Mouse (Mus musculus) heart, adult 2 months (tissue): Measurements from ENCODE around the gene Rab30. TPM values are rescaled to one million over a fixed set of nuclear protein-coding genes. Genes with fewer than 3 reads are reported as not detected.

Experiments used
- DNase-seq, 2 experiments: peaks; one replicate each; pipeline ENCODE4 v3.0.0; 2021
- H3K27ac ChIP-seq: fragments of 200-600 bp; 2 replicates; pipeline ENCODE4 v1.8.1; 2022
- H3K27me3 ChIP-seq: fragments of 200-500 bp; 2 replicates; pipeline ENCODE4 v1.6.1; 2012; ENCODE audit warnings: mild to moderate bottlenecking, low read length, inconsistent platforms, mixed read lengths; ENCODE audit not compliant: control insufficient read depth, insufficient read depth
- H3K36me3 ChIP-seq: fragments of 200-500 bp; 2 replicates; pipeline ENCODE4 v1.6.1; 2012; ENCODE audit warnings: low read length, inconsistent platforms; ENCODE audit not compliant: control insufficient read depth, insufficient read depth
- H3K4me1 ChIP-seq: fragments of 200-500 bp; 2 replicates; pipeline ENCODE4 v1.6.1; 2011; ENCODE audit warnings: low read length; ENCODE audit not compliant: control insufficient read depth, insufficient read depth
- H3K4me3 ChIP-seq: fragments of 200-600 bp; 2 replicates; pipeline ENCODE4 v1.8.1; 2022
- H3K79me2 ChIP-seq: fragments of 200-500 bp; replicated peaks from 2 replicates; pipeline ENCODE4 v1.6.1; 2012; ENCODE audit warnings: mild to moderate bottlenecking, inconsistent platforms, low read length, moderate library complexity, mixed read lengths; ENCODE audit not compliant: control insufficient read depth, insufficient read depth
- H3K9ac ChIP-seq: fragments of 200-500 bp; 2 replicates; pipeline ENCODE4 v1.6.1; 2012; ENCODE audit warnings: low read depth, mild to moderate bottlenecking, control low read depth, inconsistent platforms, low read length, mixed read lengths
- CTCF ChIP-seq: fragments of 200-600 bp; IDR thresholded peaks from 2 replicates; pipeline ENCODE4 v1.8.1; 2022; ENCODE audit warnings: antibody characterized with exemption, mild to moderate bottlenecking, moderate library complexity
- EP300 ChIP-seq: fragments of 200-500 bp; IDR thresholded peaks from 2 replicates; pipeline ENCODE4 v1.6.1; 2011; ENCODE audit warnings: low read depth, low read length, control low read depth; ENCODE audit not compliant: insufficient read depth
- POLR2A ChIP-seq: fragments of 200-500 bp; IDR thresholded peaks from 2 replicates; pipeline ENCODE4 v1.6.1; 2011; ENCODE audit warnings: mild to moderate bottlenecking, low read depth, low read length, control low read depth; ENCODE audit not compliant: insufficient read depth
- WGBS: fragments of 180-500 bp; shearing (Covaris S2); methylation state at CpG from one replicate; pipeline ENCODE4 v1.1.7; 2018; 5-methylcytosine and 5-hydroxymethylcytosine counted together
- intact Hi-C: fragments of 180-260 bp; cut with DNase I; formaldehyde crosslinking; loops from one replicate; pipeline ENCODE4 v1.15.1; 2025
- polyA plus RNA-seq: library from polyadenylated mRNA; depleted of rRNA; stranded (reverse); fragments of >200 nt; gene quantifications from 2 replicates; pipeline ENCODE4 v1.2.3, GENCODE M21; 2012
- total RNA-seq, 2 experiments: library from RNA; stranded (reverse); gene quantifications; 2 replicates each; pipeline ENCODE4 v1.2.3; 2021

The Rab30 gene
- total and polyA plus RNA-seq, 3 experiments = 2.8 to 22.5 (median 10.8) TPM

GRCm38 (mm10) chr7:92795749-92796148, 54.3 kb downstream of the Rab30 start:
- Histone ChIP-seq H3K36me3 (no peaks in the 10 kb centered on the region), H3K4me1 (peaks cover 2% of the 10 kb centered on the region; the same call in 1 of the 2 replicates), H3K27me3 (no peaks in the 10 kb centered on the region), H3K79me2 (no peaks in the 10 kb centered on the region; the same call in 1 of the 2 replicates), H3K27ac (no peak overlapping the region; the same call in 1 of the 2 replicates), H3K9ac (no peak overlapping the region), H3K4me3 (no peak overlapping the region)
- WGBS = 50% methylated on average over 5 of the region's 5 CpGs
- TF ChIP-seq POLR2A (no peak), EP300 (no peak), CTCF (no peak)
- DNase-seq = no peak
- intact Hi-C loops = no loop called here

- TF ChIP-seq CTCF (no peak), EP300 (no peak), POLR2A (no peak)
- Histone ChIP-seq H3K36me3 (no peaks in the 10 kb centered on the region), H3K79me2 (no peaks in the 10 kb centered on the region; the same call in 1 of the 2 replicates), H3K4me1 (peaks cover 2% of the 10 kb centered on the region; the same call in 1 of the 2 replicates), H3K9ac (no peak overlapping the region), H3K27me3 (no peaks in the 10 kb centered on the region), H3K27ac (no peak overlapping the region), H3K4me3 (no peak overlapping the region)
- intact Hi-C loops = no loop called here
- WGBS = 68% methylated on average over 8 of the region's 8 CpGs
- DNase-seq = no peak
Measured at GRCm38 (mm10) chr7:92796813-92797212, 55.4 kb downstream of the Rab30 start.

- intact Hi-C loops = no loop called here
Measured at GRCm38 (mm10) chr7:92799665-92800595, 58.5 kb downstream of the Rab30 start.

GRCm38 (mm10) chr7:92802158-92802557, 60.8 kb downstream of the Rab30 start:
- H3K27ac ChIP-seq = no peak overlapping the region
- no peak overlapping the region for H3K9ac ChIP-seq
- TF ChIP-seq EP300 (no peak), POLR2A (no peak), CTCF (no peak)
- H3K4me3 ChIP-seq = no peak overlapping the region
- no peaks in the 10 kb centered on the region for H3K4me1 ChIP-seq
- intact Hi-C loops = no loop called here
- no peaks in the 10 kb centered on the region; the same call in 1 of the 2 replicates for H3K79me2 ChIP-seq
- WGBS = 72% methylated on average over 4 of the region's 4 CpGs
- no peak for DNase-seq
- no peaks in the 10 kb centered on the region for H3K36me3 ChIP-seq
- H3K27me3 ChIP-seq = no peaks in the 10 kb centered on the region

More at GRCm38 (mm10) chr7:92799665-92800595, 58.5 kb downstream of the Rab30 start:
- H3K27me3 ChIP-seq = no peaks in the 10 kb centered on the region
- no peak overlapping the region for H3K4me3 ChIP-seq
- DNase-seq = no peak
- 74% methylated on average over 10 of the region's 10 CpGs for WGBS
- no peaks in the 10 kb centered on the region; the same call in 1 of the 2 replicates for H3K79me2 ChIP-seq
- TF ChIP-seq CTCF (no peak), EP300 (no peak), POLR2A (no peak)
- H3K27ac ChIP-seq = no peak overlapping the region
- no peak overlapping the region for H3K9ac ChIP-seq
- H3K4me1 ChIP-seq = peaks cover 2% of the 10 kb centered on the region; the same call in 1 of the 2 replicates
- no peaks in the 10 kb centered on the region for H3K36me3 ChIP-seq

- no peak overlapping the region for H3K27ac ChIP-seq
- H3K4me3 ChIP-seq = no peak overlapping the region
- no peak for DNase-seq
- H3K27me3 ChIP-seq = no peaks in the 10 kb centered on the region
- H3K36me3 ChIP-seq = no peaks in the 10 kb centered on the region
- H3K4me1 ChIP-seq = no peaks in the 10 kb centered on the region
- H3K79me2 ChIP-seq = no peaks in the 10 kb centered on the region
- H3K9ac ChIP-seq = no peak overlapping the region
- no peak for TF ChIP-seq CTCF
- no peak for TF ChIP-seq EP300
- no peak for TF ChIP-seq POLR2A
- 75% methylated on average over 1 of the region's 1 CpGs for WGBS
- intact Hi-C loops = no loop called here
Measured at GRCm38 (mm10) chr7:92803191-92803590, 61.8 kb downstream of the Rab30 start.
